Comparison of ENCODE assay signal across 8 mouse cellular contexts in genomic region chr10:85220918-85221770, GRCm38 (mm10). TPM values are rescaled to one million over a fixed set of nuclear protein-coding genes. Genes with fewer than 3 reads are reported as not detected.
A peak's percentile ranks its signal among the peaks of the same experiment; 100 is the strongest.
DNase-seq lines count a peak whose midpoint lies in the region; ATAC-seq lines count a peak whose summit lies in the region.

No protein-coding gene starts in this region.

- H3K9me3 ChIP-seq in hindbrain, embryonic 11.5 days (ENCODE audit: control insufficient read depth, low read length) = no peaks in the 10 kb centered on the region

- H3K27me3 ChIP-seq in hindbrain, embryonic 11.5 days (ENCODE audit: control insufficient read depth, insufficient read depth, low read length) = no peaks in the 10 kb centered on the region

- no peak overlapping the region for H3K9ac ChIP-seq in hindbrain, embryonic 11.5 days (ENCODE audit: low read depth, low read length)

- H3K4me3 ChIP-seq in hindbrain, embryonic 11.5 days (ENCODE audit: low read depth, low read length) = no peak overlapping the region

- no peak overlapping the region for H3K4me2 ChIP-seq in hindbrain, embryonic 11.5 days (replicated peaks; ENCODE audit: low read depth, low read length)

- H3K4me1 ChIP-seq in hindbrain, embryonic 11.5 days (replicated peaks; ENCODE audit: control insufficient read depth, insufficient read depth, low read length) = no peaks in the 10 kb centered on the region

- 38% methylated on average over 22 of the region's 22 CpGs for WGBS in hindbrain, embryonic 11.5 days

- no peak overlapping the region for H3K27ac ChIP-seq in hindbrain, embryonic 11.5 days (ENCODE audit: low read depth, low read length)

- peak; percentile 80 for DNase-seq in MN1 (ENCODE audit: low spot score)
- DNase-seq in cerebellum, adult 18-20 months = peak; percentile 96 to 97
- peak; percentile 92 for DNase-seq in hindbrain, embryonic 11.5 days (ENCODE audit: low spot score)
- peak; percentile 85 to 90 for DNase-seq in layer of hippocampus, postnatal 14 days (ENCODE audit: low spot score in 2 of 2)
- DNase-seq in lung, postnatal 25 days (ENCODE audit: low spot score) = peak; percentile 83
- DNase-seq in retina, postnatal 1 day = peak; percentile 84
- DNase-seq in thymus, postnatal 4 days = peak; percentile 94

- ATAC-seq in frontal cortex, adult (ENCODE audit: low TSS enrichment) = peak; percentile 91
- ATAC-seq in hindbrain, embryonic 11.5 days (ENCODE audit: low FRiP score) = no peak

- no peaks in the 10 kb centered on the region for H3K36me3 ChIP-seq in hindbrain, embryonic 11.5 days (ENCODE audit: control insufficient read depth, insufficient read depth, low read length)

RNA-seq across cellular contexts. Expression of gene Cry1, which starts 36.3 kb away (rescaled TPM):
- polyA plus RNA-seq in hindbrain, embryonic 11.5 days (2014; fragmentation: Nextera tagmentation; extraction: Ambion mirVana) = 29.2 and 31.7 TPM in 2 replicates
- total RNA-seq in layer of hippocampus, postnatal 14 days (2021) = 10 to 100 TPM; 11.9 to 12.1 TPM
